Mouse (Mus musculus): ENCODE measurements around the gene Avpr2. TPM values are rescaled to one million over a fixed set of nuclear protein-coding genes. Genes with fewer than 3 reads are reported as not detected.

Gene Avpr2
- polyA plus RNA-seq, 1 experiment from 2014 or later = 0.21 TPM

- H3K9ac ChIP-seq (ENCODE audit: low read length) = no peak overlapping the region
- H3K27me3 ChIP-seq (ENCODE audit: control insufficient read depth, insufficient read depth, low read length) = peaks cover 15% of the 10 kb centered on the region
- no peaks in the 10 kb centered on the region for H3K4me1 ChIP-seq (ENCODE audit: control insufficient read depth, insufficient read depth, low read length)
- H3K27ac ChIP-seq (replicated peaks; ENCODE audit: low read depth, low read length) = no peak overlapping the region
- H3K4me3 ChIP-seq (ENCODE audit: low read depth, low read length) = no peak overlapping the region
- no peak for DNase-seq (ENCODE audit: low spot score)
- no peak overlapping the region for H3K4me2 ChIP-seq (ENCODE audit: low read depth, severe bottlenecking)
- H3K36me3 ChIP-seq (ENCODE audit: control insufficient read depth, insufficient read depth, low read length) = no peaks in the 10 kb centered on the region
- WGBS = 82% methylated on average over 2 of the region's 2 CpGs
- H3K9me3 ChIP-seq (ENCODE audit: control insufficient read depth, low read length) = no peaks in the 10 kb centered on the region
- ATAC-seq (ENCODE audit: insufficient number of reproducible peaks, low FRiP score, low TSS enrichment, low read depth) = no peak
Observed at GRCm38 (mm10) chrX:73875881-73876280, 16.0 kb upstream of the Avpr2 start.

DNA sequence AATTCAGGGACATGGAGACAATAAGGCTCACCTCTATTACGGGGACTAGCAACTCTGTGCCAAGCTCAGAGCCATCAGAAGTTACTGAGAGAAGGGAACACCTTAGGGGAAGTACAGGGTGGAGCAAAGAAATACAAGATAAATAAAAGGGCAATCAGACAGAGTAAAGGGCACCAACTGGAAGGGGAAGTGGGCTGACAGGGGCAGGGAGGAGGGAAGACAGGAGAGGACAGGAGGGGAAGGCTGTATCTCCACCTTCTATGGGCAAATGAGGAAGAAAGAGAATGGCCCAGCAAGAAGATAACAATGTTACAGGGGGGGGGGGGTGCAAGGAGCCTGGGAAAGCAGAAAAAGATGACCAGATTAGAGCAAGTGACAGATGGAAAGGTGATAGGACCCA, 14.9 kb upstream of the Avpr2 start:
- no peak overlapping the region for H3K4me2 ChIP-seq (ENCODE audit: low read depth, severe bottlenecking)
- no peaks in the 10 kb centered on the region for H3K36me3 ChIP-seq (ENCODE audit: control insufficient read depth, insufficient read depth, low read length)
- no peak overlapping the region for H3K4me3 ChIP-seq (ENCODE audit: low read depth, low read length)
- DNase-seq (ENCODE audit: low spot score) = no peak
- H3K9me3 ChIP-seq (ENCODE audit: control insufficient read depth, low read length) = no peaks in the 10 kb centered on the region
- peaks cover 17% of the 10 kb centered on the region for H3K27me3 ChIP-seq (ENCODE audit: control insufficient read depth, insufficient read depth, low read length)
- H3K9ac ChIP-seq (ENCODE audit: low read length) = no peak overlapping the region
- no peaks in the 10 kb centered on the region for H3K4me1 ChIP-seq (ENCODE audit: control insufficient read depth, insufficient read depth, low read length)
- no peak for ATAC-seq (ENCODE audit: insufficient number of reproducible peaks, low FRiP score, low TSS enrichment, low read depth)
- H3K27ac ChIP-seq (replicated peaks; ENCODE audit: low read depth, low read length) = no peak overlapping the region
- 77% methylated on average over 1 of the region's 1 CpGs for WGBS

GRCm38 (mm10) chrX:73880194-73881035, 11.5 kb upstream of the Avpr2 start:
- ATAC-seq (ENCODE audit: insufficient number of reproducible peaks, low FRiP score, low TSS enrichment, low read depth) (no peak), DNase-seq (ENCODE audit: low spot score) (peak; percentile 38)
- Histone ChIP-seq H3K27me3 (ENCODE audit: control insufficient read depth, insufficient read depth, low read length) (peaks cover 17% of the 10 kb centered on the region), H3K4me2 (ENCODE audit: low read depth, severe bottlenecking) (peak overlapping the region; percentile 64), H3K9ac (ENCODE audit: low read length) (no peak overlapping the region), H3K36me3 (ENCODE audit: control insufficient read depth, insufficient read depth, low read length) (no peaks in the 10 kb centered on the region), H3K27ac (replicated peaks; ENCODE audit: low read depth, low read length) (no peak overlapping the region), H3K4me3 (ENCODE audit: low read depth, low read length) (peak overlapping the region; percentile 30), H3K4me1 (ENCODE audit: control insufficient read depth, insufficient read depth, low read length) (no peaks in the 10 kb centered on the region), H3K9me3 (ENCODE audit: control insufficient read depth, low read length) (no peaks in the 10 kb centered on the region)
- 26% methylated on average over 33 of the region's 48 CpGs for WGBS

GRCm38 (mm10) chrX:73881036-73881427, 10.9 kb upstream of the Avpr2 start:
- ATAC-seq (ENCODE audit: insufficient number of reproducible peaks, low FRiP score, low TSS enrichment, low read depth) (no peak), DNase-seq (ENCODE audit: low spot score) (no peak)
- Histone ChIP-seq H3K27me3 (ENCODE audit: control insufficient read depth, insufficient read depth, low read length) (peaks cover 17% of the 10 kb centered on the region), H3K36me3 (ENCODE audit: control insufficient read depth, insufficient read depth, low read length) (no peaks in the 10 kb centered on the region), H3K4me2 (ENCODE audit: low read depth, severe bottlenecking) (peak overlapping the region; percentile 64), H3K4me1 (ENCODE audit: control insufficient read depth, insufficient read depth, low read length) (no peaks in the 10 kb centered on the region), H3K4me3 (ENCODE audit: low read depth, low read length) (peak overlapping the region; percentile 30), H3K9me3 (ENCODE audit: control insufficient read depth, low read length) (no peaks in the 10 kb centered on the region), H3K9ac (ENCODE audit: low read length) (no peak overlapping the region), H3K27ac (replicated peaks; ENCODE audit: low read depth, low read length) (no peak overlapping the region)
- 21% methylated on average over 15 of the region's 16 CpGs for WGBS

DNA sequence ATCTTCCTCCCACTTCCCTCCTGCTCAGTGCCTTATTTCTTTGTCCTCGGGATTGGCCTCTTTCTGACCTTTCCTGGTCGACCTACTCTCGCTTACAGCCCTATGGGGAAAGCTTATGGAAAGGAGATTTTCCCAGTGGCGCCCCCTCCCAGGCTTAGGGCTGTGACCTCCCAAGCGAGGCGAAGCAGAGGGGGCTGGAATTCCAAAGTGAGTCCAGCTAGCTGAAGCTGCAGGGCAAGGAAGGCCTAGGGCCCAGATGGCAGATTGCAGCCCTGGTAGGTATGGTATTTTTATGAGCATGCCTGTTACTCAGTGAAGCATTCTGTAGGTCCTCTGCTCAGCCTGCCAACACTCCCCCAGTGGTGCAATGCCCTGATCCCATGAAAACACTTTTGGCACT, 10.4 kb upstream of the Avpr2 start:
- Histone ChIP-seq H3K4me2 (ENCODE audit: low read depth, severe bottlenecking) (no peak overlapping the region), H3K4me3 (ENCODE audit: low read depth, low read length) (no peak overlapping the region)
- 10% methylated on average over 6 of the region's 6 CpGs for WGBS

GRCm38 (mm10) chrX:73892833-73893232, 931 bp downstream of the Avpr2 start:
- H3K9me3 ChIP-seq (ENCODE audit: control insufficient read depth, low read length) = no peaks in the 10 kb centered on the region
- 91% methylated on average over 14 of the region's 14 CpGs for WGBS
- no peak overlapping the region for H3K9ac ChIP-seq (ENCODE audit: low read length)
- no peak overlapping the region for H3K27ac ChIP-seq (replicated peaks; ENCODE audit: low read depth, low read length)
- no peaks in the 10 kb centered on the region for H3K36me3 ChIP-seq (ENCODE audit: control insufficient read depth, insufficient read depth, low read length)
- H3K4me2 ChIP-seq (ENCODE audit: low read depth, severe bottlenecking) = no peak overlapping the region
- no peak for DNase-seq (ENCODE audit: low spot score)
- no peak for ATAC-seq (ENCODE audit: insufficient number of reproducible peaks, low FRiP score, low TSS enrichment, low read depth)
- no peaks in the 10 kb centered on the region for H3K4me1 ChIP-seq (ENCODE audit: control insufficient read depth, insufficient read depth, low read length)
- H3K27me3 ChIP-seq (ENCODE audit: control insufficient read depth, insufficient read depth, low read length) = no peaks in the 10 kb centered on the region
- no peak overlapping the region for H3K4me3 ChIP-seq (ENCODE audit: low read depth, low read length)

More for the DNA sequence above, 10.4 kb upstream of the Avpr2 start:
- H3K9me3 ChIP-seq (ENCODE audit: control insufficient read depth, low read length) = no peaks in the 10 kb centered on the region
- no peak overlapping the region for H3K9ac ChIP-seq (ENCODE audit: low read length)
- no peak for ATAC-seq (ENCODE audit: insufficient number of reproducible peaks, low FRiP score, low TSS enrichment, low read depth)
- H3K27me3 ChIP-seq (ENCODE audit: control insufficient read depth, insufficient read depth, low read length) = peaks cover 17% of the 10 kb centered on the region
- peak; percentile 23 for DNase-seq (ENCODE audit: low spot score)
- H3K4me1 ChIP-seq (ENCODE audit: control insufficient read depth, insufficient read depth, low read length) = no peaks in the 10 kb centered on the region
- H3K27ac ChIP-seq (replicated peaks; ENCODE audit: low read depth, low read length) = no peak overlapping the region
- H3K36me3 ChIP-seq (ENCODE audit: control insufficient read depth, insufficient read depth, low read length) = no peaks in the 10 kb centered on the region

DNA sequence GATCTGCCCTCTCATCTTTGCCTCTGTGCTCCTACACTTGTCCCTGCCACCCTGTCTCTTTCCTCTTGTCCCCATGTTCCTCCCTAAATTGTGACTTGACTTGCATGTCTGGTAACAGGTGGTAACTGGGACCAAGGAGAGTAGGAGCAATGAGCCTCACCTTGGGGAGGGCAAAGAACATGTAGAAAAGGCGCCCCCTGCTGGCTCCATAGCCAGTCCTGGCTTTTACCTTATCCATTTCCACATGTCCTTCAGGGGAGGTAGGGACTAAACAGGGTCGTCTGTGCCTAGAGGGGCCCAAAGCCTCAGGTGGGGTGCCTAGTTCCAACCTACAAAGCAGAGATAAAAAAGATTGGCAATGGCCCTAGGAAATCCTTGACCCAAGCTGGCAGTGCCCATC, 3.8 kb downstream of the Avpr2 start, which contains the start of gene L1cam:
Gene L1cam (minus strand): TSS at position 387 of the 400 bp plus-strand sequence.
- ATAC-seq (ENCODE audit: insufficient number of reproducible peaks, low FRiP score, low TSS enrichment, low read depth) (no peak), DNase-seq (ENCODE audit: low spot score) (peak; percentile 59)
- no peaks in the 10 kb centered on the region for H3K4me1 ChIP-seq (ENCODE audit: control insufficient read depth, insufficient read depth, low read length)
- no peaks in the 10 kb centered on the region for H3K36me3 ChIP-seq (ENCODE audit: control insufficient read depth, insufficient read depth, low read length)
- H3K9me3 ChIP-seq (ENCODE audit: control insufficient read depth, low read length) = no peaks in the 10 kb centered on the region
- no peaks in the 10 kb centered on the region for H3K27me3 ChIP-seq (ENCODE audit: control insufficient read depth, insufficient read depth, low read length)
- WGBS = 23% methylated on average over 2 of the region's 2 CpGs
- H3K9ac ChIP-seq (ENCODE audit: low read length) = no peak within 1 kb of the TSS
- no peak within 1 kb of the TSS for H3K4me3 ChIP-seq (ENCODE audit: low read depth, low read length)
- H3K27ac ChIP-seq (replicated peaks; ENCODE audit: low read depth, low read length) = no peak within 1 kb of the TSS
- H3K4me2 ChIP-seq (ENCODE audit: low read depth, severe bottlenecking) = no peak within 1 kb of the TSS

GRCm38 (mm10) chrX:73897959-73898358, 6.1 kb downstream of the Avpr2 start:
- WGBS = 77% methylated on average over 3 of the region's 3 CpGs
- Histone ChIP-seq H3K27me3 (ENCODE audit: control insufficient read depth, insufficient read depth, low read length) (no peaks in the 10 kb centered on the region), H3K27ac (replicated peaks; ENCODE audit: low read depth, low read length) (no peak overlapping the region), H3K4me3 (ENCODE audit: low read depth, low read length) (no peak overlapping the region), H3K36me3 (ENCODE audit: control insufficient read depth, insufficient read depth, low read length) (no peaks in the 10 kb centered on the region), H3K9ac (ENCODE audit: low read length) (no peak overlapping the region), H3K4me1 (ENCODE audit: control insufficient read depth, insufficient read depth, low read length) (no peaks in the 10 kb centered on the region), H3K9me3 (ENCODE audit: control insufficient read depth, low read length) (no peaks in the 10 kb centered on the region), H3K4me2 (ENCODE audit: low read depth, severe bottlenecking) (no peak overlapping the region)
- ATAC-seq (ENCODE audit: insufficient number of reproducible peaks, low FRiP score, low TSS enrichment, low read depth) (no peak), DNase-seq (ENCODE audit: low spot score) (no peak)
